In genomic region chr12:80112852-80113551, GRCm38 (mm10) we compare ENCODE assay signal across 8 mouse cellular contexts. TPM values are rescaled to one million over a fixed set of nuclear protein-coding genes. Genes with fewer than 3 reads are reported as not detected.
DNase-seq lines count a peak whose midpoint lies in the region; TF ChIP-seq lines count a peak whose summit lies in the region.

Zfp36l1 (minus strand) TSS chr12:80113013.

- no peaks in the 10 kb centered on the region for H3K9me3 ChIP-seq in ES-E14 (ENCODE audit: control insufficient read depth, insufficient read depth, low read depth, low read length)
- H3K9me3 ChIP-seq in hindbrain, embryonic 10.5 days, result no peaks in the 10 kb centered on the region

- peak; percentile 92 for DNase-seq in ES-E14 (ENCODE audit: low read depth, low spot score)
- peak; percentile 98 for DNase-seq in forelimb bud, embryonic 11.5 days (ENCODE audit: low read depth, low spot score)
- peak; percentile 96 for DNase-seq in hindbrain, embryonic 10.5 days (ENCODE audit: low spot score)
- peak; percentile 82 to 87 for DNase-seq in layer of hippocampus, postnatal 10 days (ENCODE audit: low spot score in 2 of 2)
- DNase-seq in lung, postnatal 25 days (ENCODE audit: low spot score), result peak; percentile 97
- DNase-seq in retina, postnatal 1 day, result peak; percentile 99
- peak; percentile 99 for DNase-seq in urinary bladder, adult 2 months (ENCODE audit: low spot score)

- peak within 1 kb of the TSS; percentile 90 for H3K9ac ChIP-seq in ES-E14 (ENCODE audit: insufficient read depth, low read depth, low read length, poor library complexity, severe bottlenecking)

- in situ Hi-C loops in ES-E14 (cut with MboI; ENCODE audit: low sequenced_read_pairs in 2 of 2, unreplicated experiment in 2 of 2), result no loop called here

- under 1% methylated on average over 42 of the region's 42 CpGs for WGBS in hindbrain, embryonic 10.5 days

- H3K27ac ChIP-seq in ES-E14 (ENCODE audit: insufficient read depth, low read depth, low read length, poor library complexity, severe bottlenecking), result peak within 1 kb of the TSS; percentile 76
- H3K27ac ChIP-seq in brown adipose tissue, adult 24 weeks (replicated peaks; ENCODE audit: low read depth, low read length), result peak within 1 kb of the TSS; percentile 99
- H3K27ac ChIP-seq in hindbrain, embryonic 10.5 days, result peak within 1 kb of the TSS; percentile 98

- H3K4me1 ChIP-seq in ES-E14 (ENCODE audit: control insufficient read depth in 2 of 2, insufficient read depth in 2 of 2, low read length in 2 of 2, poor library complexity in 1 of 2), result peaks cover 2 to 13% of the 10 kb centered on the region in 2 experiments; a peak in 3 of 4 replicates
- peaks cover 3% of the 10 kb centered on the region; the same call in 1 of the 2 replicates for H3K4me1 ChIP-seq in brown adipose tissue, adult 24 weeks (ENCODE audit: control insufficient read depth, insufficient read depth, insufficient read length, low read length)
- peaks cover 64% of the 10 kb centered on the region for H3K4me1 ChIP-seq in hindbrain, embryonic 10.5 days (replicated peaks)

- no peaks in the 10 kb centered on the region for H3K27me3 ChIP-seq in hindbrain, embryonic 10.5 days (ENCODE audit: insufficient read depth, poor library complexity, severe bottlenecking)

- peaks cover 11% of the 10 kb centered on the region for H3K36me3 ChIP-seq in ES-E14 (ENCODE audit: control insufficient read depth, insufficient read depth, low read length, poor library complexity, severe bottlenecking)
- H3K36me3 ChIP-seq in hindbrain, embryonic 10.5 days, result peaks cover 30% of the 10 kb centered on the region

- H3K4me3 ChIP-seq in ES-E14 (ENCODE audit: insufficient read depth in 1 of 2, low read depth in 1 of 2, low read length in 2 of 2, poor library complexity in 1 of 2, severe bottlenecking in 1 of 2), result peak within 1 kb of the TSS; percentile 90 to 92
- peak within 1 kb of the TSS; percentile 95 for H3K4me3 ChIP-seq in brown adipose tissue, adult 24 weeks (ENCODE audit: insufficient read depth, low read depth, low read length)
- H3K4me3 ChIP-seq in hindbrain, embryonic 10.5 days, result peak within 1 kb of the TSS; percentile 90

TF ChIP-seq in ES-E14, 5 proteins besides CTCF, POLR2A, EP300 and RAD21:
- TF ChIP-seq CHD2 (IDR thresholded peaks at IDR 0.05; ENCODE audit: low read depth, low read length) (peak; percentile 36; the same call in 1 of the 2 replicates), ZNF384 (IDR thresholded peaks at IDR 0.05; ENCODE audit: low read depth, low read length) (peak; percentile 97), ZC3H11A (IDR thresholded peaks at IDR 0.05; ENCODE audit: borderline replicate concordance, low read depth, low read length) (no peak), MAFK (IDR thresholded peaks at IDR 0.05; ENCODE audit: insufficient read depth, low read depth, low read length) (no peak), HCFC1 (IDR thresholded peaks at IDR 0.05; ENCODE audit: borderline replicate concordance, insufficient read depth, low read length) (peak; percentile 61; the same call in 1 of the 2 replicates)

RNA-seq across cellular contexts. Expression of gene Zfp36l1, which starts in this region (rescaled TPM):
- 19.4 and 19.8 TPM in 2 replicates for total RNA-seq in ES-E14 (2012; rRNA removed)
- 67.0 and 75.8 TPM in 2 replicates for polyA plus RNA-seq in brown adipose tissue, adult 24 weeks (2012; ENCODE audit: insufficient read depth, insufficient read length, missing spikeins)
- 106 and 117 TPM in 2 replicates for polyA plus RNA-seq in hindbrain, embryonic 10.5 days (2016; fragmentation: Nextera tagmentation; extraction: Ambion mirVana)
- 10 to 100 TPM; 46.9 to 54.7 TPM for total RNA-seq in layer of hippocampus, postnatal 10 days (2021)
- polyA plus RNA-seq in urinary bladder, adult 2 months (2012; rRNA removed), result 141 and 167 TPM in 2 replicates

Comparison
In these comparisons a context has a peak if more than half of its experiments do, and no peak if none do; other contexts are left out.
1. Peak in every context shown above with its lines: DNase-seq, H3K4me3 ChIP-seq and H3K27ac ChIP-seq.